Mouse (Mus musculus): Measurements from ENCODE around the gene Luc7l3.
"Not testable (repeated sequence)": the region's sequence is repeated elsewhere in the genome, so short reads cannot be mapped to it uniquely, and the experiment has no call there.

Gene Luc7l3

DNA sequence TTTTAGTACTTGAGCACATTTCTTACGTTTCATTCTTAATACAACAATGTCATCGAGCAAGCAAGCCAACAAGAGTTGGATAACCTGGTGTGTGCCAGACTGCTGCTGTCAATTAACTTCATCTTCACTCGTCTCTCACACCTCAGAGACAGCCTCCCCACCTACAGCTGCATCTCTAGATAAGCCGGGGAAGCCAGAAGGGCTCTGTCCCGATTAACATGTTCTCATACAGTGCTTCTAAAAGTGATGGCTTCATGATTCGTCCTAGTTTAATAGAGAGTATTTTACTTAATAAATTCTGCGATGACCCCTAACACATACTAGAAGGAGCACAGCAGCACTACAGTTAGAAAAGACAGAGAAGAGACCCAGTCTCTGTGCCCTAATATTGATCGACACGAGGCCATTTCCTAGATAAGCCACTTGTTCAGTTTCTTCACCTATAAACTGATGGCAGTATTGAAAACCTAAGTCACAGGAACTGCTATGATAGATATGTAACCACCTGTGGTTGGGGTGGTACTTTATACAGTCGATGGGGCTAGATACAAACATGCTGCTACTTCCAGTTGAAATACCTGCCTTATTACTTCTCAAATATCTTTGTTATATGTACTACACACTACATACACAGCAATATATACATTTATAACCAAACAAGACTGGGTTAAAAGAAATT is 31.6 kb downstream of the Luc7l3 start:
- DNase-seq: no peak

DNA sequence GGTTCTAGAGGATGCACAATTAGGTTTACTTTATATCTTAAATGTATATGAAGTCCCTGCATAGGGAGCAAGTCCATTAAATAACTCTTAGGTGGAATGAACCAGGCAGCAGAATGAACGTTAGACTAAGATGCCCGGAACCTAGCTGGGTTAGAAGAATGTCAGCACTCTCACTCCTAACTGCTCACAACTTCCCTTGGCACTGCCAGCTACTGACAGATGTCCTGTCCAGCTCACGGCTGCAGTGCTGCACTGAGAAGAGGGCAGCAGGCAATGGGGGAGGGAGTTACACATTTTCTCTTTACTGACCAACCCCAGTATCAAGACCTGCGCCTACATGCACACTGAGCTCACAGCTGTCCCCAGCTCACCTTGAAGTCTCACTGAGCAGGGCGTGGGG is 34.7 kb downstream of the Luc7l3 start:
- DNase-seq: no peak

DNA sequence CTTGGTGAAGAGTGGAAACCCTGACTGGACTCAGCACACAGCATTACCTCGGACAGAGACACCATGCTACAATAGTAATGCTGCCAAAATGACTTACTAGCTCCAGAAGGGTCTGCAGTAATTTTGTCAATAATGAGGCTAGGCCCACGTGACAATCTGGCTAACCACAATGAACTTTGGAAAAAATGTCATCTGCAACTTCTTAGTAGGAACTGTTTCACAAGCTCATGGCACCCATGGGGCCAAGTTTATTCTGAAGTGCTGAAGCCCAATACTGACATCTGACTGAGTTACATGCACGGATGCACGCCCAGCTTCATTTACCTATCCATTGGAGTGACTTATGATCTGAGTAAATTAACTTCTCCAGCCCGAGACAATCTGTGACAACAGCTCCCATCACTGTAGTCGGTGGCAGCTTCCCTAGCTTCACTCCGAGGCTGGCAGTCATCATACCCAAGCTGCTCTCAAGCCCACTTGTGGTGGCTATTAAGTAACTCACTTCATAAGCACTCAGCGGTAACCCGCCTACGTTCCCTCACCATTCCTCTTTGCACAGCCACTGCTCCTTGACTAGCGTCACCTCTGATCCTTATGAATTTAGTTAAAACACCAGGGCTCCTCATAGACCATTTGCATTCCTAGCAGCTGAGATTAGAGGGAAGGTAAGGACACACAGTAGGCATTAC is 35.8 kb downstream of the Luc7l3 start:
- no peak for DNase-seq

DNA sequence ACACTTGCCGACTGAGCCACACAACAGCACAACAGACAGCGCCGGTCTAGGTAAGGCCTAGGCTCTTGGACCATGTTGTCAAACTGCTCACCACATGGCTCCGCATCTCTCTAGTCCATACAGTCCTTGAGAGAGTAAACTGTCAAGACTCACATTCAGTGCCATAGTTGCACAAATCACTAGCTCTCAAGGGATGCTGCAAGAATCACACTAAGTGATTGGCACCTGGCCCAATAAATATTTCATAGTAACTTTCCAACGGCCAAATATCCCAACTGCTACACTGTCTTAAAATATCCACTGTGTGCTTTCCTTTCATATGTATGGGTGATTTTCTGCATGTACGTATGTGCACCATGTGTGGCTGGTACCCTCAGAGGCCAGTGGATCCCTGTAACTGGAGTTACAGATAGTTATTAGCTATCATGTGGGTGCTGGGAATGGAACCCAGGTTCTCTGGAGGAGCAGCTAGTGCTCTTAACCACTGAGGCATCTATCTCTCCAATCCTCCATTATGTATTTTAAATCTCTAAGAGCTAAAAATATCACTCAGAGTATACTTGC is 38.2 kb downstream of the Luc7l3 start:
- DNase-seq: no peak

DNA sequence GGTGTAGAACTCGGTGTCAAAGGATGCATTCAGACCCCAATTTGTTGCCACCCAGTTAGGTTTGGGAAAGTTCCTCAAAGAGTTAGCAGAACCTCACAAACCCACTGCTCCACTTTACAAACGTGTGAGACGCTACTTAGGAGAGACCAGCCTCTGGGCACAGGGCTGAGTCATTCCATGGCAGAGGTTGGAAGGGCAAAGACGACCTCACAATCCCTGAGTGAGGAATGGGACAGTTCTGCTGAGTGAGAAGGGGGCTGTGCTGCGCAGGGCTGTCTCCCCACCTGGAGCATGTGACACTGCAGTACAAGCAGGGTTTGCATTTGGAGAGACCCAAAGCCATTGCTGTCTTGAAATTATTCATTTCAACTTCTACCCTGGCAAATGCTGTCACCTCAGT is 39.5 kb downstream of the Luc7l3 start:
- DNase-seq: no peak

DNA sequence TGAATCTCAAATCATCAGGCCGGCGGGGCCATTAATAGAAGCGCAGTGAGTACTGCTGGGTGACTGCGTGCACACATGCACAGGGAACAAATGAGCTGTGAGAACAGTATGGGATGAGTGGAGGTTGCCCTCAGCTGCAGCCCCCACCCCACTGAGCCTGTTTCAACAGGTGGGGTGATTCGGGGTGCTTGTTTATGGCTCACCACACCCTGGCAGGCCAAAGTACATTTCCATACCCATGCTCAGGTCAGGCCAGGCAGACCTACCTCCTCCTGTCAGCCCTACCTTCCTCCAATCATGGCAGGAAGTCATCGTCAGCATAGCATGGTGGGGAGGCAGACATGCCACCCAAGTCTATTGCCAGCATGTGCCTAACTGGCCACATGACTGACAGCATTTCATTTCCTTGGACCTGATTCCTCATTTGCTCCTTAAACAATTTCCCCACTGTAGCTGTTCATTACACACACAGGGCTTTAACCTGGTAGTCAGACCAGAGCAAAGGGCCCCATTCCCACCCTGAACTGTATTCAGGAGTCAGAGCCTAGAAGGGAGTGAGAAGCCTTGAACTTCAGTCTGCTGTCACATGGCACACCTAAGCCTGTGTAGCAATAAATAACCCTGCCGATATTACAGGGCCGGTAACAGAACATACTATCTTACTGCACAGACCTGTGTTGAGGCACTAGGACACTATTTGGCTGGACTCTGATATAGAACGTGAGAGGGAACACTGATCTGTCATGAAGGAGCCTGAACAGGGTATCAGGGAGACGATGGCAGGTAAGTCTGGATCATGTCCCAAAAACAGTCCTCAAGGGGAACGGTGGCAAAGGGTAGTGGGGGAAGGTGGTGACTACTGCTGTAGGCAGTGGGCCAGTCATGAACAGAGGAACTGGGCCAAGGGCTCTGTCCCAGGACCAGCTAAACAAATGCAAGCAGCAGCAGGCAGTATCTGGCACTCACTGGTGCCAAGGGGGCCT is 40.3 kb downstream of the Luc7l3 start, which contains the start of gene Gm21885:
TSS of gene Gm21885 (plus strand) at position 675 of the 983 bp plus-strand sequence.
- no peak for DNase-seq

DNA sequence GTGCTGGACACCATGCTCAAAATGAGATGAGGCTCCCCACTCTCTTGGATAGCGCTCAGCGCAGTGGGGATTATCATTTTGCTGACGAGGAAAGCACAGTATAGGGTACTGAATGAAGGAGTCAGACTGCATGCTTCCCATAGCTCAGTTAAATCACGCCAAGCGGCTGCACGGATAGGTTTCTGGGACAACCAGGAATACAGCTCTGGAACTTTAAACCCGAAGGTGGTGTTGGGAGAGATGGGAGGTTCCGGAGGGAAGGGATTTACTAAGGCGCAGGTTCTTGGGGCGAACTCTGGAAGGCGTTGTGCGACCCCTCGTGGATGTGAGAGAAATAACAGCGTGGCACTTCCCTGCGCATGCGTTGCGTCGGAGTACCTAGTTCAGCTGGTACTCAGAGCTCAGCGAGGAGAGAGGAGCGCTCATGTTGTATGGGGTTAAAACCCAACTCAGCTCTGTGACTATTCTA is 44.9 kb downstream of the Luc7l3 start:
- peak; percentile 88 for DNase-seq

DNA sequence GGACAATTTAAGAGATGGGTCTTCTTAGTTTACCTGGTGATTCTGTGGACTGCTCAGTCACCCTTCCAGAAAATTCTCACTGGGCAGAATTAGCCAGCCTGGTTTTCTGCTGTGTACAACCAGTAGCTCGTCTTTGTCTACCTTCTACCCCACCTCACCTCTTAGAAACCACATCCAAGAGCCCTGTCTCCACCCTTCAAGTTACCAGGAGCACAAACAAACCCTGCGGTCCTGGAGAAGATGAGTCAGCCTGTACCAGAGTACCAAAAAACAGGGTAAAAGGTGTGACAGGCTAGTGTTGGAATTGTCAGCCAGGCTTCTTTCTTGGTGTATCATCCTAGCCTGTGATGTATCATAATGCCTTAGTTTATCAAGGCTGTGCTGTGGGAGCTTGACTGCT is 46.1 kb downstream of the Luc7l3 start:
- no peak for DNase-seq

DNA sequence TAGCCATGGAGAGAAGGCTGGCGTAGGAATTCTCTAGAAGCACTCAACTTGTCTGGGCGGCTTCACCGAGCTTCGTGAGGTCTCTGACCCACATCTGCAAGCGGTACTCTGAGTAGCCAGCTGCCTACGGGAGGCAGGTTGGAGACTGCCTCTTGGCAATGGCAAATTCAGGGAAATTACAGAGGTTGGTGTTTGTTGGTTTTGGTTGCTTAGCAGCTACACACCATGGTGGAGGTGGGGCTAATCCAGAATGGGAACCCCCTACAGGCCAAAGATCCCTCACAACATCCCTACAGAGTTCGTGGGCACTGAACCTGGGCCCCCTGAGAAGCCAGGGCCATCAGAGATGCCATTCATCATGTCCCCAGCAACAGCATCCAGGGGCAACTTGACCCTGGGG is 46.6 kb downstream of the Luc7l3 start:
- no peak for DNase-seq

DNA sequence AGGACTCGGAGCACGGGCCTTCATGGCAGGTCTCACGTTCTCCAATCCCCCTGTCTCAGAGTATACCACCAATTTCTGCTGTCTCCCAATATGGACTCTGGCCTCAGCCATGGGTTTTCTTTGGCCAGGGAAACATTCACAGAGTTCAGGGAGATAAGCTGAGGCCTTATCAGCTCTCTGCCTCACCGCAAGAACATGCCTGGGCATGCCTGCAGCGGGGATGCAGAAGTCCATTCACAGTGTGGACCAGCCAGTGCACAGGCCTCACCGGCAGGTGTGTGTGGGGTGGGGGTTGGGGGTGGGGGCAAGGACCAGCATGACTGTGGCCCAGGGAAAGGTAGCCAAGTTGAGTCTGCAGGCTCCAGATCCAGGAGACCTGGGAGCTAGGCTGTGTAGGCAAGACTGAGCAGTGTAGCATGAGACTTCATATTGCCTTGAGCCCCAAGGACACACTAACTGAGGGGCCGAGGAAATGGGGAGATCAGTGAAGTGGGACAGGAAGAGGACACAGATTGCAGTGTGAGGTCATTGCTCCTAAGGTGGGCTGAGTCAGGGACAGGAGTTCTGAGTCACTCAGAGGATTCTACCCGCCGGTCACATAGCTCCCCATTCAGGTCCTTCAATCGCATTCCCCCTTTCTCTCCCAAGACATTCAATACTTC is 47.5 kb downstream of the Luc7l3 start:
- no peak for DNase-seq

DNA sequence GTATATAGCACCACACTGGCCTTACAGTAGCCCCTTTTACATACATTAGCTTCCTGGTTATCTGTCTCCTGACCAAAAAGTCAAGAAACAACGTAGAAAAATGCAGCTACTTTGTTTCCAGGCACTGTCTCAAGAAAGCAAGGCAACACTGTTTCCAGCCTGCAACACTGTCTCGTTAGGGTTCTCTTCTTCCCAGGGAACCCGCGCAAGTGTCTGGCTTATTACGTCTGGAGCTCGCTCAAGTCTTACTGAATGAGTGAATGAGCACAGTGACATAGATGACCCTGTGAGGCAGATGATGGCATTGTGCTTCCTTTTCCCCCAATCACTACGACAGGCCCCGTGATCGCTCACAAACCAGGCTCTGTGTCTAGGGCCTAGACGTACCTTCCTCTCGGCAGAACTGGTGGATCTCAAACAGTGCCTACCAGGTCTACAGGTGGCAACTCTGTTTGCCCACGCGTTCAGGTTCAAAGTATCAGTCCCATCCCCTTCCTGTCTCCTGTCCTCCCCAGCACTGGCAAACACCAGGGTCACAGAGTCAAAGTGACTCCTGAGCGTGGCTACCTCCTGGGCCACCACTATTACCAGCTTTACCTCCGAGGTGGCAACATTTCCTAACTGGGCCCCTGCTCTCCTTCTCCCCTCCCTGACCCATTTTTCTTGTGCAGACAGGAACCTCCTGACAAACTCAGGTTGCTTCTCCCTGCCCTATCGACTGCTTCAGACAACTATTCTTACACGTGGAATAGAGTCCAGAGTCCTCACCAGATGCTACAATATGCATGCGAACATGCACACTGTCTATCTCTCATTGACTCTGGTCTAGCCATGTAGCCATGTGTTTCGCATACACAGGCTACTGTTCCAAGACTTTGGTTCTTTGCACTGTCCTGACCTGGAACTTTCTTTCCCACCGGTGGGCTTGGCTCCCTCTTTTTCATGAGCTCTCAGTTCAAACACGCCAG is 48.5 kb downstream of the Luc7l3 start:
- no peak for DNase-seq

DNA sequence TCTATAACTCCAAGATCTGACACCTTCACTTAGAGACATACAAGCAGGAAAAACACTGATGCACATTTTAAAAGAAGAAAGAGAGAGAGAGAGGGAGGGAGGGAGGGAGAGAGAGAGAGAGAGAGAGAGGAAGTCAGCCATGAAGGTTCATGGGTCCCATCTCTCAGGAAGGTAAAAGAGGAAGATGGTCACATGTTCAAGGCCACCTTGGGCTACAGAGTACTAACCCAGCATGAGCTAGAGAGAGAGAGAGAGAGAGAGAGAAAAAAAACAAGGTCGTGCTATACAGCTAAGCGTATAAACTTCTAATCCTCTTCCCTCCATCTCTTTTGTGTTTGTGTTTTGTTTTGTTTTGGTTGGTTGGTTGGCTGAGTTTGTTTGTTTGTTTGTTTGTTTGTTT is 50.8 kb downstream of the Luc7l3 start:
- no peak for DNase-seq

DNA sequence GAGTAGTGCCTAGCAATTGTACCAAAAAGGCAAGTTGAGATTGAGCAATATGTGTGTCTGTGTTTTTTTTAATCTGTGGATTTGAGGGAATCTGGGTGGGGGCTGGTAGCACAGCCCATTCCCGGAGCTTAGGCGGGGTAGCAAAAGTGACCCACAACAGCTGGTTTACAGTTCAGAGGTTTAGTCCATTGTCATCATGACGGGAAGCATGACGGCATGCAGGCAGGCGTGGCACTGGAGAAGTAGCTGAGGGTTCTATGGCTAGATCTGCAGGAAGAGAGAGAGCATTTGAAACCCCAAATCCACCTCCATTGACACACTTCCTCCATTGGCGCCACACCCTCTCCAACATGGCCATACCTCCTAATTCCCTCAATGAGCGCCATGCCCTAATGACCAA is 51.9 kb downstream of the Luc7l3 start:
- DNase-seq: no peak

DNA sequence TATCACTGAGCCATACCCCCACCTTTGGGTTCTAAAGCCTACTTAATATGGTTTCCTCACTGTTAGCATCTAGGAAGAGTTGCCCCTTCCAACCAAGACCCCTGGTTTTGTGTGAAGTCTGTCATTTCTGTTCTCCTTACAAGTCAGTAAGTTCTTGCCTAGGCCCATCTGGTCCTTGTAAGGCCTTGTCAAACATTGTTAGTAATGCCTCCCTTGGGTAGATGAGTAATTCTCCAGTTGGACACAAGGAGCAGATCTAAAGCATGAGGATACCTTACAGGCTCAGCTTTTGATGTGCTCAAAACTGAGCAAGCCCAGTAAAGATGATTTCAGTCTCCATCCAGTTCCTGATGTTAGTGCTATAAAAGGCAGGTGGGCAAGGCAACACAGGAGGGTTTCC is 53.0 kb downstream of the Luc7l3 start:
- no peak for DNase-seq

DNA sequence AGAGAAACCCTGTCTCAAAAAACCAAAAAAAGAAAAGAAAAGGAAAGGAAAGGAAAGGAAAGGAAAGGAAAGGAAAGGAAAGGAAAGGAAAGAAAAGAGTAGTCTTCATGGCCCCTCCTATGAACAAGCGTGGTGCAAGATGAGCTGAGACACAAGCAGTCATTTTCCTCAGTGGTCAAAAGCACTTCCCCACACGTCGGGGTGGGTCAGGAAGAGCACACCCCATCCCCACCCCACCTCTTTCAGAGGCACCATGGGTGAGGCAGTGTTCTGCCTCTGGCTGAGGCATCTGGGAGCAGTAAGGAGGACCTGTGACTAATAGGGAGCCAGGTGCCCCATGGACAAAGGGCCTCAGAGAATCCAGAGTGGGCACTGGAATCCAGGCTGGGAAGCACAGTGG is 55.6 kb downstream of the Luc7l3 start:
- not testable (repeated sequence) for DNase-seq

DNA sequence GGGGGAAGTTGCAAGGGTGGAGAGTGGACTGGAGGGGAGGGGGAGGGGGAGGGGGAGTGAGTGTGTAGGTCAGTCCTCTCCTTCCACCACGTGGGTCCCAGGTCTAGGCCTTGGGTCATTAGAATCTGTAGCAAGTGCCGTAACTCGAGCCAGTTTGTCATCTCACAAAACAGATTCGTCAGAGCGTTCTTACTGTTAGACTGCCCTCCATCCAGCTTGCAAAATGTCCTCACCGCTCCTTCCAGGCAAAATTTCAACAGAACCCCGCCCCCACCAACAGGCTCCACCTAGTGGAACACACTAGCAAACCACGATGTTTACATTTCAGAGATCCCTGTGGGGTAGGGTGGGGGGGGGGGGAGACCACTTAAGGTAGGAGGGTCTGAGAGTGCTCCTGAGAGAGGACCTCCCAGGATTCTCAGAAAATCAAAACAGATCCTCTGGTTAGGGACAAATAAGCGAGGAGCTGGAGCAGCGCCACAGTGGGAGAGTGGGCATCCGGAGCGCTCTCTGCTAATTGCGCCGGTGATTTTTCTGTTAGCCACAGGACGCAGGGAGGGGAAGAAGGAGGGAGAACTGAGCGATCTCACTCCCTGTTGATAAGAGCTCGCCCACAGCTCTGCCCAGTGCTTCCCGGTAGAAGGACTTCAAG is 56.5 kb downstream of the Luc7l3 start:
- no peak for DNase-seq

DNA sequence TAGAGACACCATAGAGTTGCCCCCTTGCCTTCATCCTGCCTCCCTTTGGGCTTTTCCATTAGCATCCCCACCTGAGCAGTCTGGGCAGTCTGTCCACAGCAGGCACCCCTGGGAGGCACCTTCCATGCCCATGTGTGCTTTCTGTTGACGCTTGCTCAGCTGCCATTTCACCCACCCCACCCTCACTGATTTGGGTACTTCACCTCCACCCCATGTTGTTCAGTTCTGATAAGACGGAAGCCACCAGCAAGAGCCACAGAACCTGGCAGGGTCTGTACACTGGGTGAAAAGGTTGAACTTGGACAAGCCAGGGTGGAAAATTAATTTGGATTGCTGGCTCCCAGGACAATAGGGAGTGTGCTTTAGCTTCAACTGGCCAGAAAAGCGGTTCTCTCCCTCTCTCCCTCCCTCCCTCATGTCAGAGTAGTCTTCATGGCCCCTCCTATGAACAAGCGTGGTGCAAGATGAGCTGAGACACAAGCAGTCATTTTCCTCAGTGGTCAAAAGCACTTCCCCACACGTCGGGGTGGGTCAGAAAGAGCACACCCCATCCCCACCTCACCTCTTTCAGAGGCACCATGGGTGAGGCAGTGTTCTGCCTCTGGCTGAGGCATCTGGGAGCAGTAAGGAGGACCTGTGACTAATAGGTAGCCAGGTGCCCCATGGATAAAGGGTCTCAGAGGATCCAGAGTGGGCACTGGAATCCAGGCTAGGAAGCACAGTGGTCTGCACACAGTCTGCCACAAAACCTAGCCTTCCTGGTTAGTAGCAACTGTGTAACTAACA is 60.0 kb downstream of the Luc7l3 start:
- no peak for DNase-seq

DNA sequence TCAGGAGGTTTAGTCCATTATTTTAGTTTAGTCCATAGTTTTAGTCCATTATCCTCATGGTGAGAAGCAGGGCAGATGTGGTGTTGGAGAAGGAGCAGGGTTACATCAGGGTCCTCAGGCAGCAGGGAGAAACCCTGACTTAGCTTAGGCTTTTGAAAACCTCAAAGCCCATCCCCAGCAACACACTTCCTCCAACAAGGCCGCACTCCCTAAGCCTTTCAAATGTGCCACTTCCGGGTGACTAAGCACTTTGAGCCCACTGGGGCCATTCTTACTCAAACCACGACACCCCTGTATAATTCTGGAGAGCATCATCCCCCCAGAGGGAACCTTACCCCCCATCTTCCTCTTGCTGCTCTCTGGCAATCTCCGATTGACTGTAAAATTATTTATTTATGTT is 62.0 kb downstream of the Luc7l3 start:
- DNase-seq: no peak

DNA sequence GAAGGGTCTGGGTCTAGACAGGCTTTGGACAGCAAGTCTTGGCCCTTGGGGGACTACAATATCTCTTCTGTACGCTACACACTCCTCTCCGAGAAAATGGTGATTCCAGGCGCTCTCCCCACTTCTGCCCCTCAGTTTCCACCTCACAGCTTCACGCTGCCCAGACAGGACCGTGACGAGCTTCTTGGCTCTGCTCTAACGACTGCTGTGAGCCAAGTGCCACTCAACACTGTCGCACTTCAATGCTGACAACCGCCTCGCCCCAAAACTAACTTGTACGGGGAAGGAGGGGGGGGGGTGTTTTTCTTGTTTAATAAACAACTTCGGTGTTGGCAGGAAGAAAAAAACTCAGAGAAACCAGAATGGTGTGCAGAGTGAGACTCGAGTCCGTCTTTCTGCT is 63.8 kb downstream of the Luc7l3 start:
- no peak for DNase-seq

DNA sequence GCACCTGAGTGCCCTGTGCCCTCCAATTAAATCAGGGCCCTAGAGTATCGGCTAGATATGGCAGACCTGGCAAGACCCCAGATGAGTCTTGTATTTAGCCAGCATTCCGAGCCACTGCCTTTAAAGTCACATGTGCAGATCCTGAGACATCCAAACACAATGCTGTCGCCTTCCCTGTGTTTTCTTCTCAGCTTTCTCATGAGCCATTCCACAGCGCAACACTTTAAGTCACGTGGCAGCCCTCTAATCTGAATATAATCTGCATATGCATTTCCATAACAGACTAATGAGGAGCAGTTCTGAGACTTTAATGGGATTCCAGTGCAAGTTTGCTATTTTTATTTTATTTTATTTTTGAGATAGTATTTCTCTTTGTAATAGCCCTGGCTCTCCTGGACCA is 66.1 kb downstream of the Luc7l3 start:
- no peak for DNase-seq
